Mouse (Mus musculus) hindlimb bud, embryonic 11.5 days (tissue): ENCODE measurements around the gene Arl9.
"Not testable (repeated sequence)": the region's sequence is repeated elsewhere in the genome, so short reads cannot be mapped to it uniquely, and the experiment has no call there.

ENCODE experiments used
- DNase-seq: peaks from one replicate; pipeline ENCODE4 v3.0.0-alpha.2; 2012; ENCODE audit warnings: low read depth, low spot score; ENCODE audit errors: extremely low spot score

Arl9 gene

DNA sequence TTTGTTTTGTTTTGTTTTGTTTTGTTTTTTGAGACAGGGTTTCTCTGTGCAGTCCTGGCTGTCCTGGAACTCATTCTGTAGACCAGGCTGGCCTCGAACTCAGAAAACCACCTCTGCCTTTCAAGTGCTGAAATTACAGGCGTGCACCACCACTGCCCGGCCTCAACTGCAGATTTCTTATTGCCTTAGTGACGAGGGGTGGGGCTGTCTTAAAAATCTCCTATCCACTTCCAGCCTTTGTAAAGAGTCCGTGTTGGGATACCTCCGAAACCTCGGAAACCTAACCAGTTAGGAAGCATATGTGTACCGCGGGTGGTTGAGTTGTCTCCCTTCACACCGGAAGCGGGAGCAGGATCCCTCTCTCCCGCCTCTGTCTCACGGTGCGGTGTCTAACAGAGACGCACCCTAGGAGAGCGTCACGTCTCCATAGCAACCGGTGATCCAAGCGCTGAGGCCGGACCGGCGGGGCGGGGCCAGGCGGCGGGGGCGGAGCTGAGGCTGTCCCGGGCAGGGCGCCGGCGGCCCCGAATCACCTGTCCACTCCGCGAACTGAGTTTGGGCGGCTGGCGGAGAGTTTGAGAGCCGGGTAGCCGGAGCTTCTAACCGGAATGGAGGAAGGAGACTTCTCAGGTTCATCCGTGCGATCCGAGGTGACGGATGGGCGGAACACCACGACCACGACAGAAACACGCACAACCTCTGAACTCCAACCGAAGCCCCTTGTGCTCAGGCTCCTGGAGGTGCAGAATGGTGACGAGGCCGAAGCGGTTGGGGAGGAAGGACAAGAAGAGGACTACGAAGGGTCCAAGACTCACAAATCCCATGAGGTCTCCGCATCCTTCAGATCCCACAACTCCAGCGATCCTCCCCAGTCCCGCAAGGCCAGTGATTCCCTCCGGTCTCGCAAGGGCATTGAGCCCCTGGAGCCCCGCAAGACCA is 12.0 kb downstream of the Arl9 start, which contains the start of gene Thegl:
Gene Thegl (plus strand): TSS at position 480 of the 939 bp plus-strand sequence.
- no peak for DNase-seq

DNA sequence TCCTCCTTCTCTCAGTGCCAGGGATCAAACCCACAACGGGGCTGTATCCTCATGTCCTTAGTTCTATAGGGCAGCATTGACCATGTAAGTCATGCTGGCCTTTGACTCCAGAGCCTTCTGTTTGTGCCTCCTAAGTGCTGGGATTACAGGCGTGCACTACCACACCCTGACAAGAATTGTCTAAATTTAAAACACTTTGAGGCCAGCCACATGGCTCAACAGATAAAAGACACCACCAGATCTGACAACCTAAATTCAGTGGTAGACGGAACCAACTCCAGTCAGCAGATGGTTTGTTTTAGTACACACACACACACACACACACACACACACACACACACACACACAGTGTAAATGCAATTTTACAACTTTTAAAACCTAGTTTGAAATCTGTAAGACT is 24.2 kb downstream of the Arl9 start:
- no peak for DNase-seq

DNA sequence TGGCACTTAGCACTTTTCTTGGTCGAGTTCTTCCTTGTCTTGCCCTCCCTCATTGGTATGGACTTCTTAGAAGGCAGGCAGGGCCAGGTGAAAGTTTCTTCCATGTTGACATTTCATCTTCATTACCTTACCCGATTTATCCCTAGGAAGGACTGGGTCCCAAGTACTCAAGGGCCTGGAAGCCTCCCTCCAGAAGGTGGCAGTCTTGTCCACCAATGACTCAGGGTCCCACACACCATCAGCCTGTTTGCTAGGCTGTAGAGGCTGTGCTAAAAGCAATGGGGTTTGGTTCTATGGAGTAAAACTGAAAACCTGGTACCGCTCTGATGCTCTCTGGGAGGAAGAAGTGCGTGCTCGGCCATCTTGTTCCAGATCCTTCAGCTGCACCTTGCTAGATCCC is 25.9 kb downstream of the Arl9 start:
- DNase-seq, result no peak

DNA sequence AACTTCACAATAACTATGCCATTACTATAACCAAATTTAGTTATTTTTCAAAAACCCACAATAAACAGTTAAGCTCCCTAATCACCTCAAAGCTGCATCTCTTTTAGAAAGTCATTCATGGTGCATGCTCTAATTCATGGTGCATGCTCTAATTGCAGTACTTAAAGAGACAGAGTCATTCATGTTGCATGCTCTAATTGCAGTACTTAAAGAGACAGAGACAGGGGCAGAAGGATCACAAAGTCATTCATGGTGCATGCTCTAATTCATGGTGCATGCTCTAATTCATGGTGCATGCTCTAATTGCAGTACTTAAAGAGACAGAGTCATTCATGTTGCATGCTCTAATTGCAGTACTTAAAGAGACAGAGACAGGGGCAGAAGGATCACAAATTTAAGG is 31.2 kb downstream of the Arl9 start:
- not testable (repeated sequence) for DNase-seq

DNA sequence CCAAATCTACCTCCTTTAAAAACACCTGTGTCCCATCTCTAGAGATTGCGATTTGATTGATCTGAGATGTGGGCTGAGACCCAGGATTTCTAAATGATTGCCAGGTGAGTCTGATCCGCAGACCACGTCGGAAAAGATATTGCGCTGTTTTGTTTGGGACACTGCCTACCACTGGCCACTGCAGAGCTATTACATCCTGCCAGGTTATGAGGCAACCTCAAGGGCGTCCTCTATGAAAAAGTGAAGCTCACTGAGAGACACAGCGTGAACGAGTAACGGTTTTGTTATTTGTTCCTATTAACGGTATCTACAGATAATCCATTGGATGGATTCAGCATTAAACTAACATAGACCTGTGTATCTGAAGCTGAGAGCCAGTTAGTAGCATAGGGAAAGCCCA is 34.6 kb downstream of the Arl9 start:
- DNase-seq, result no peak

DNA sequence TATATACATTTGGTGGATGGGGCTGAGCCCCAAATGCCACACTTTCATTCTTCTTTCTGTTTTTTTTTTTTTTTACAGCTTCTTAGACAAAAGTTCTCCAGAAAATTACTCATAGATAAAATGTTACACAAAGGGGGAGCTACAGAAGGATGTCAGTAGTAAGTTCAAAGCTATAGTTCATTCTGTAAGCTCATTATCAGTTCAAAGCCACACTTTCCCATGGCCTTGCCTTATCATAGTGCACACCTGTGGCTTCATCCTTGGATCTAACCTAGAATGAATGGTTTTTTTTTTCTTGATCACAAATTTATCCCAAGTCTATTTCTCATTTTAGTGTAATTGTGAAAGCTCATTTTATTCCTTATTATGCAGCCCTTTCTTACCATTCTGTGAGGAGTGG is 35.5 kb downstream of the Arl9 start:
- no peak for DNase-seq

DNA sequence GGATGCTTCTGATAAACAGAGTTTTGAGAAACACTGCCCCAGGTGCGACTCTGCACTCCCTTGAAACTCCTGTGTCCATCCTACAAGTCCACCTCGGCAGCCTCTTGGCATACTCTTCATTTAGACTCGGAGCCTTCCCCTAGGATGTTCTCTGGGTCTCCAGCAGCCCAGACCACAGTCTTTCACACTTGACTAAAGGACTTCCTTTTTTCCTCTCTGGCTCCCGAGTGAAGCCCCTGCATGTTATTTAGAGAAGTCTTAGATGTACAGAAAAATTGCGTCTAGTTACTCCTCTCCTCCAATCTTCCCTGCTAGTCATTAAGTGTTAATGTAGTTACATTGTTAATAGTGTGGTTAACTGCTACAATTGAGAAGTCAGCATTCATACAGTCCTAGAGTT is 40.5 kb downstream of the Arl9 start:
- no peak for DNase-seq

DNA sequence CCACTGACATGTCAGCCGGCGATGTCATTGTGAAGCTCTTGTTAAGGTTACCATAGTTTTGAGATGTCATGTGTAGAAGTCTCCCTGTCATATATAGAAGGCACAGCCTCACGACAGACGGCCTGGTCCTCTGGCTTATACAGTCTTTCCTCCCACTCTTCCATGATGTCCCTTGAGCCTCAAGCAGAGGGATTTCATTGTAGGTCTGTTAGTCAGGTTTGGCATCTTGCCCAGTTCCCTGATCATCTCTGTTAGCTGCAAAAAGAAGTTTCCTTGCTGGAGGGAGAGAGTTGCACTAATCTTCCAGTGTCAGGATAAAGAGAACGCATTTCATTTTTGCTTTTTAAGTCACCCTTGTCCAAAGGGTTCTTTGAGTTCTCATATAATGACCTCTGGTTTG is 48.8 kb downstream of the Arl9 start:
- no peak for DNase-seq

DNA sequence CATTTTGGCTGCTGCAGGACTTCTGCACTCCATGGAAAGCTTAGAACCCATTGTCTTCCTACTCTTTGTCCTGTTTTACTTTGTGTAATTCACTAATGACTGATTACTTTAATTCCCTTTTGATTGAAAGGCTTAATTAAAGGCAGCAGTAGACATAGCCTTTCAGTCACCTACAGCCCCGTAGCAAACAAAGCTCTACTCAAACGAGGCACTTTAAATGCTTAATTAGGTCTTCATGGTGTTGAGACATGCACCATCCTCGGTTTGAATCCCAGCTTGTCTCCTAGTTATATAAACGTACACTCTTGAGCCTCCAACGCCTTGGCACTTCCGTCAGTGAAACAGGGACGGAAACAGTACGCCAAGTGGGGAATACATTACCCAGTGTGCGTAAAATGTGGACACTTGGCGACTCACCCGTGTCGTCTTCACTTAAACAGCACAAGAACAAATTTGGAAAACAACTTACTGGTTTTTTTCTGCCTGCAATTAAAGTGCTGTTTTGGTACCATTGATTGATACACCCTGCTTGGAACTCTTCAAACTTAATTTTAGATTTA is 53.1 kb downstream of the Arl9 start:
- no peak for DNase-seq
